Mouse (Mus musculus): ENCODE results near the gene Sorcs1.

Sorcs1 gene

GRCm38 (mm10) chr19:50264450-50264849 lies 414.0 kb downstream of the Sorcs1 start:
- no peak for DNase-seq (ENCODE audit: extremely low read depth, low read depth, low spot score)

GRCm38 (mm10) chr19:50258718-50259413 lies 419.6 kb downstream of the Sorcs1 start:
- no peak for DNase-seq (ENCODE audit: extremely low read depth, low read depth, low spot score)

- DNase-seq (ENCODE audit: extremely low read depth, low read depth, low spot score) = no peak
Measured at GRCm38 (mm10) chr19:50220476-50220875, 458.0 kb downstream of the Sorcs1 start.

GRCm38 (mm10) chr19:50214466-50215228 lies 463.8 kb downstream of the Sorcs1 start:
- no peak for DNase-seq (ENCODE audit: extremely low read depth, low read depth, low spot score)

- DNase-seq (ENCODE audit: extremely low read depth, low read depth, low spot score) = no peak
Measured at GRCm38 (mm10) chr19:50210456-50210855, 468.0 kb downstream of the Sorcs1 start.

GRCm38 (mm10) chr19:50204341-50204740 lies 474.1 kb downstream of the Sorcs1 start:
- DNase-seq (ENCODE audit: extremely low read depth, low read depth, low spot score) = no peak

- DNase-seq (ENCODE audit: extremely low read depth, low read depth, low spot score) = no peak
Measured at GRCm38 (mm10) chr19:50196592-50196991, 481.9 kb downstream of the Sorcs1 start.

- DNase-seq (ENCODE audit: extremely low read depth, low read depth, low spot score) = no peak
Measured at GRCm38 (mm10) chr19:50185769-50186715, 492.4 kb downstream of the Sorcs1 start.

- DNase-seq (ENCODE audit: extremely low read depth, low read depth, low spot score) = no peak
Measured at GRCm38 (mm10) chr19:50184901-50185623, 493.4 kb downstream of the Sorcs1 start.

GRCm38 (mm10) chr19:50178851-50179250 lies 499.6 kb downstream of the Sorcs1 start:
- DNase-seq (ENCODE audit: extremely low read depth, low read depth, low spot score) = no peak

- DNase-seq (ENCODE audit: extremely low read depth, low read depth, low spot score) = no peak
Measured at GRCm38 (mm10) chr19:50178151-50178550, 500.3 kb downstream of the Sorcs1 start.

GRCm38 (mm10) chr19:50171849-50172248 lies 506.6 kb downstream of the Sorcs1 start:
- no peak for DNase-seq (ENCODE audit: extremely low read depth, low read depth, low spot score)

GRCm38 (mm10) chr19:50151111-50151510 lies 527.3 kb downstream of the Sorcs1 start:
- DNase-seq (ENCODE audit: extremely low read depth, low read depth, low spot score) = no peak

- no peak for DNase-seq (ENCODE audit: extremely low read depth, low read depth, low spot score)
Measured at GRCm38 (mm10) chr19:50145919-50146318, 532.5 kb downstream of the Sorcs1 start.

- DNase-seq (ENCODE audit: extremely low read depth, low read depth, low spot score) = no peak
Measured at GRCm38 (mm10) chr19:50141853-50142252, 536.6 kb downstream of the Sorcs1 start.

GRCm38 (mm10) chr19:50134656-50135055 lies 543.8 kb downstream of the Sorcs1 start:
- DNase-seq (ENCODE audit: extremely low read depth, low read depth, low spot score) = no peak

GRCm38 (mm10) chr19:50105842-50106585 lies 572.4 kb downstream of the Sorcs1 start:
- no peak for DNase-seq (ENCODE audit: extremely low read depth, low read depth, low spot score)

All from fat pad, adult 2 months (tissue).